Mouse (Mus musculus) midbrain, embryonic 14.5 days (tissue): Measurements from ENCODE around the gene Erbin. TPM values are rescaled to one million over a fixed set of nuclear protein-coding genes. Genes with fewer than 3 reads are reported as not detected.

Source experiments
- ATAC-seq: fragments of 200-750 bp; cut with Nextera tagmentation; 2 replicates; pipeline ENCODE4 v1.8.0; 2017; ENCODE audit warnings: moderate number of reproducible peaks, moderate library complexity; ENCODE audit not compliant: low FRiP score, low TSS enrichment
- DNase-seq: peaks from one replicate; pipeline ENCODE4 v3.0.0-alpha.2; 2015
- H3K27ac ChIP-seq: fragments of 300-500 bp; sonication (generic); replicated peaks from 2 replicates; pipeline ENCODE4 v1.5.1; 2014; ENCODE audit warnings: mild to moderate bottlenecking, low read depth, low read length, moderate library complexity
- H3K27me3 ChIP-seq: fragments of 300-500 bp; sonication (generic); 2 replicates; pipeline ENCODE4 v1.6.1; 2014; ENCODE audit warnings: low read length, control low read depth, mixed read lengths; ENCODE audit not compliant: control insufficient read depth, insufficient read depth
- H3K36me3 ChIP-seq: fragments of 300-500 bp; sonication (generic); 2 replicates; pipeline ENCODE4 v1.6.1; 2014; ENCODE audit warnings: low read length, control low read depth; ENCODE audit not compliant: control insufficient read depth, insufficient read depth
- H3K4me1 ChIP-seq: fragments of 300-500 bp; sonication (generic); 2 replicates; pipeline ENCODE4 v1.6.1; 2014; ENCODE audit warnings: mild to moderate bottlenecking, antibody characterized with exemption, low read length, control low read depth; ENCODE audit not compliant: control insufficient read depth, insufficient read depth
- H3K4me2 ChIP-seq: fragments of 300-500 bp; sonication (generic); 2 replicates; pipeline ENCODE4 v1.6.1; 2014; ENCODE audit warnings: mild to moderate bottlenecking, low read length, moderate library complexity
- H3K4me3 ChIP-seq: fragments of 300-500 bp; sonication (generic); replicated peaks from 2 replicates; pipeline ENCODE4 v1.5.1; 2014; ENCODE audit warnings: low read depth, low read length
- H3K9ac ChIP-seq: fragments of 300-500 bp; sonication (generic); replicated peaks from 2 replicates; pipeline ENCODE4 v1.6.1; 2014; ENCODE audit warnings: mild to moderate bottlenecking, low read length, moderate library complexity
- H3K9me3 ChIP-seq: fragments of 300-500 bp; sonication (generic); 2 replicates; pipeline ENCODE4 v1.6.1; 2016; ENCODE audit warnings: low read length, control low read depth, mixed read lengths; ENCODE audit not compliant: control insufficient read depth
- WGBS: fragments of 180-500 bp; shearing (Covaris S2); extraction: QIAGEN DNeasy Blood & Tissue Kit; methylation state at CpG from one replicate; pipeline ENCODE4 v1.1.7; 2014; 5-methylcytosine and 5-hydroxymethylcytosine counted together
- polyA plus RNA-seq: library from polyadenylated mRNA; unstranded; fragments of >200 nt; fragmentation: Nextera tagmentation; extraction: Ambion mirVana; gene quantifications from 2 replicates; pipeline ENCODE4 v1.2.1, GENCODE M21; 2014

Erbin gene
- polyA plus RNA-seq, 1 experiment from 2014 or later = 21.7 TPM

DNA sequence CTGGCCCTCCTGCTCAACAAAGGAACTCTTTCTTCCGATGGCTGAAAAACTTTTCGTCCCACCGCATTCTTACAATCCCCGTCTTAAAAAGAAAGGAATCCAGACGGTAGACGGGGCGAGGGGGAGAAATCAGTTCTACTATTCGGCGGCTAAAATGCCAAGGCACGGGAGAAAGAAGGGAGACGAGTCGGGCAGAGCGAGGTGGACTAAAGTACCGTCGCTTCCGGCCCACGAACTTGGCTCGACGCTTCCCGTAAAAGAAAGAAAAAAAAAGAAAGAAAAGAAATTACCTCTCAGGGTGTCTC is 406 bp downstream of the Erbin start:
- Histone ChIP-seq H3K4me1 (peaks cover 27% of the 10 kb centered on the region), H3K9me3 (no peaks in the 10 kb centered on the region), H3K4me2 (peak overlapping the region; percentile 88), H3K4me3 (peak overlapping the region; percentile 88), H3K36me3 (no peaks in the 10 kb centered on the region), H3K9ac (peak overlapping the region; percentile 99), H3K27ac (peak overlapping the region; percentile 100), H3K27me3 (peaks cover 8% of the 10 kb centered on the region; the same call in 1 of the 2 replicates)
- no peak for ATAC-seq
- WGBS = under 1% methylated on average over 19 of the region's 20 CpGs
- DNase-seq = no peak

DNA sequence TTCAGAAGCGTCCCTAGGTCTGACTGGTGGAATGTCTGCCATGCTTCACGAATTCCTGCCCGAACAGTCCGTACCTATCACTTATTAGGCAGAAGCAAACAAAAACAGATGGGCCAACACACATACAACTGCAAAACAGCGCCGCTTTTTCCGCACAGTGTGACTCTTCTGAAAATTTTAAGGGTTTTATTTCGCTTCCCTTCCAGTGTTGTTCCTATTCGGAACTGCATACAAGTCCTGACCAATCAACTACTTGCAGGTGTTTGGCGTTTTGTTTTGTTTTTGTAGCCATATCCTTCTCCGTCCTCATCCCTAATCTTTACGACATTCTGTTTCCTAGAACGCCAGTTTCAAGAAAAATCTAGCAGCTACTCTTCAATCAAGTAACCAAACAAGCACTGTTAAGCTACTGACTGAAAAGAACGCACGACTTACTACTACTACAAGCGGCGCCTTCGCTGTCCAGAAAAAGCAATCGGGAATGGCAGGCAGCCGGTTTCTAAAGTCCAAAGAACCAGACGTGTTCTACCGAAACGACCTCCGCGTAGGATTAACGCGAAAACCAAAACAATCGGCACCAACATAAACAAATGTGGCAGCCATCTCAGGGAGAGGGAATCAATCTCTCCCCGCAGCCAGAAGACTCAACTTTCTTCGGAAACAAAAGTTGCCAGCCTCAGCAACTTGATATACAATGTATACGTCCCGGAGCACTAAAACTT is 919 bp downstream of the Erbin start:
- Histone ChIP-seq H3K4me1 (peaks cover 27% of the 10 kb centered on the region), H3K4me2 (peak overlapping the region; percentile 88), H3K9ac (peak overlapping the region; percentile 99), H3K27ac (peak overlapping the region; percentile 100), H3K27me3 (peaks cover 8% of the 10 kb centered on the region; the same call in 1 of the 2 replicates), H3K9me3 (no peaks in the 10 kb centered on the region), H3K36me3 (no peaks in the 10 kb centered on the region), H3K4me3 (peak overlapping the region; percentile 88)
- DNase-seq (peak; percentile 51), ATAC-seq (no peak)
- under 1% methylated on average over 32 of the region's 32 CpGs for WGBS

DNA sequence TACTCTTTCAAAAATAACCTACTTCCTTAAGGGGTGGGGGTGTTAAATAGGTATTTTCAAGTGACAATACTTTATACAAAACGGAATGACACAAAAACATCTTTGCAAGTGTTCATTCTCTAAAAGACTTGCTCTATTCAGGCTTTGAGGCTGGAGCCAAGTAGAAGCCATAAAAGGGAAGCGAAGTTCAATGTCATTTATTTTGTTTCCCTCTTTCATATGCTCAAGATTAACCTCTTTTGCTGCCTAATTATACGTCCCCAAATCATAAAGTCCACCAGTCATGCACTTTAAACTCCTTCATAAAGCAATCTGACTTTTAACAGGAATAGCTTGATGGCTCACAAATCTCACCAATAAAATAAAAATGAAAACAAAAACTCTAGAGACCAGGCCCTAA is 1.9 kb downstream of the Erbin start:
- no peak for DNase-seq

DNA sequence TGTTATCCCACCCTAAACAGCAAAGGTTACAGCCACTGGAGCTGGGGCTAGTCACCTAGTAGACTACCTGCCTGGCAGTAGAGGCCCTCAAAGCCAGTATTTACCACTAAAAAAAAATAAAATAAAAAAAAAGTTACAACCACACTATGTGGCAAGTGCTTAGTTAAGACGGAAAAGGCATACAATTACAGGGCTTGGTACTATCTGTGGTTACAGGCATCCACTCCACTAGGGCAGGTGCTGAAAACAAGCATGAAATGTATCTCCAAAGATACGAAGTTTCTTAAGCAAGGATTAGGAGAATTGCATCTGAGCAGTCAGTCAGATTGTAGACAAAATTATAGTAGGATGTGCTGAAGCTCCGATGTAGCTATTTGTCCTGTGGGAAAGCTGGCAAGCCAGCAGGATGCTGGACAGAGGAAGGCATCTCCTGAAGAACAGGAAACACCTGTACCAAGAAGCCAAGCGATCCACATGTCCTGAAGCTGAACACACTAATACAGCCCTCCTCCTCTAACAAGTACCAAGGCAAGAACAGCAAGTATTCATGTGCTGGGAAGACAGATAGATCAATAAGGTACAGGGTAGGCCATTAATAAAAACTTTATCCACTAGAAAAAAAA is 6.1 kb downstream of the Erbin start:
- DNase-seq = no peak
- no peak overlapping the region for H3K4me2 ChIP-seq
- no peak overlapping the region for H3K27ac ChIP-seq
- H3K4me3 ChIP-seq = no peak overlapping the region
- no peak for ATAC-seq
- no peaks in the 10 kb centered on the region for H3K36me3 ChIP-seq
- WGBS = 86% methylated on average over 4 of the region's 4 CpGs
- H3K9me3 ChIP-seq = no peaks in the 10 kb centered on the region
- no peak overlapping the region for H3K9ac ChIP-seq
- no peaks in the 10 kb centered on the region for H3K27me3 ChIP-seq
- peaks cover 14% of the 10 kb centered on the region for H3K4me1 ChIP-seq

More for the DNA sequence above, 1.9 kb downstream of the Erbin start:
- ATAC-seq = no peak
- Histone ChIP-seq H3K36me3 (no peaks in the 10 kb centered on the region), H3K9me3 (no peaks in the 10 kb centered on the region), H3K9ac (peak overlapping the region; percentile 39; the same call in 1 of the 2 replicates), H3K4me2 (peak overlapping the region; percentile 88), H3K4me3 (peak overlapping the region; percentile 88), H3K27ac (no peak overlapping the region), H3K27me3 (peaks cover 3% of the 10 kb centered on the region; the same call in 1 of the 2 replicates), H3K4me1 (peaks cover 27% of the 10 kb centered on the region)
- WGBS = 22% methylated on average over 3 of the region's 3 CpGs

DNA sequence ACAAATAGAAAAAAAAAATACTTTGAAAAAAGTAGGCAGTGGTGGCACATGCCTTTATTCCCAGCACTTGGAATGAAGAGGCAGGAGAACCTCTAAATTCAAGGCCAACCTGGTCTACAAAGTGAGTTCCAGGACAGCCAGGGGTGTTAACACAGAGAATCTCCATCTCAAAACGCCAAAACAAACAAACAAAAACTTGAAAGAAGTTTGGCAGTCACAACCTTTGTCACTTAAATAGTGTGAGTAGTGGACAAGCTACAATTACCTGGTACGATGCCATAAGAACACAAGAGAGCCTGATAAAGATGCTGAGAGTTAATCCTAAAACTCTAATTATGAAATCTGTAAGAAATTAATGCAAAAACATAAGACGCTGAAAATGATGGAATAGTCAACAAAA is 8.0 kb downstream of the Erbin start:
- DNase-seq (no peak), ATAC-seq (no peak)
- H3K27me3 ChIP-seq = no peaks in the 10 kb centered on the region
- H3K9me3 ChIP-seq = no peaks in the 10 kb centered on the region
- no peak overlapping the region for H3K4me2 ChIP-seq
- H3K36me3 ChIP-seq = no peaks in the 10 kb centered on the region
- WGBS = 88% methylated on average over 3 of the region's 3 CpGs
- H3K4me1 ChIP-seq = 0 out of 2 replicates have a peak, but pooled peaks cover 6% of the 10 kb centered on the region
- no peak overlapping the region for H3K9ac ChIP-seq
- H3K4me3 ChIP-seq = no peak overlapping the region
- H3K27ac ChIP-seq = no peak overlapping the region

DNA sequence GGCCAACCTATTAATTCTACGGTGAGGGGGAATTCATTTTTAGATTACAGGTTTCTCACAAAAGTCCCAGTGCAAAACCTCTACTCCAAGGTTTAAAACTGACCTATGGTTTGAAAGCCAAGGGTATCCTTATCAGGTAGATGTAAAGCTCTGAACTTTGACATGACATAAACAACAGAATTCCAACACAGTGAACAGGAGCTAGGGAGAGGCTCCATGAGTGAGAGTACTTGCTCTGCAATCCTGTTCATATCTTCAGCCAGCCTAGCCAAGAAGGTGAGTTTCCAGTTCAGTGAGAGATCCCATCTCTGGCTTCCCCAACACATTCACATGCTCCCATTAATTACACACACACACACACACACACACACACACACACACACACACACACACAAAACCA is 9.7 kb downstream of the Erbin start:
- no peak for ATAC-seq
- H3K27ac ChIP-seq = no peak overlapping the region
- no peaks in the 10 kb centered on the region for H3K4me1 ChIP-seq
- H3K9ac ChIP-seq = no peak overlapping the region
- no peak overlapping the region for H3K4me2 ChIP-seq
- DNase-seq = no peak
- no peaks in the 10 kb centered on the region for H3K36me3 ChIP-seq
- WGBS = 92% methylated on average over 1 of the region's 1 CpGs
- no peaks in the 10 kb centered on the region for H3K27me3 ChIP-seq
- H3K4me3 ChIP-seq = no peak overlapping the region
- H3K9me3 ChIP-seq = no peaks in the 10 kb centered on the region

DNA sequence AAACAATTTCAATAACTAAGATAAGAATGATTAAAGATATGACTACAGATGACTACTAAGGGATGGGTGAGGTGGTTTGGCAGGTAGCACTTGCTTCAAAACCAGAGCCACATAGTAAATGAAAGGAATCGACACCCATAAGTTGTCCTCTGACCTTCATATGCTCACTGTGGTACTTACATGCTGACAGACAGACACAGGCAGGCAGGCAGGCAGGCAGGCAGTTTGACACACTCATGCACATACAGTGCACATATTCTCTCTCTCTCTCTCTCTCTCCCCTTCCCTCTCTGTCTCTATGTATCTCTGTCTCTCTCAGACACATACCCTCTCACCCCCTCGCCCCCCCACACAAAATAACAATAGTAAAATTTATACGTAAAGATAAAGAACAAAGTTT is 10.4 kb downstream of the Erbin start:
- Histone ChIP-seq H3K9ac (no peak overlapping the region), H3K36me3 (no peaks in the 10 kb centered on the region), H3K27me3 (no peaks in the 10 kb centered on the region), H3K4me1 (no peaks in the 10 kb centered on the region), H3K4me3 (no peak overlapping the region), H3K9me3 (no peaks in the 10 kb centered on the region), H3K4me2 (no peak overlapping the region), H3K27ac (no peak overlapping the region)
- ATAC-seq (no peak), DNase-seq (no peak)
- WGBS = 90% methylated on average over 3 of the region's 3 CpGs

DNA sequence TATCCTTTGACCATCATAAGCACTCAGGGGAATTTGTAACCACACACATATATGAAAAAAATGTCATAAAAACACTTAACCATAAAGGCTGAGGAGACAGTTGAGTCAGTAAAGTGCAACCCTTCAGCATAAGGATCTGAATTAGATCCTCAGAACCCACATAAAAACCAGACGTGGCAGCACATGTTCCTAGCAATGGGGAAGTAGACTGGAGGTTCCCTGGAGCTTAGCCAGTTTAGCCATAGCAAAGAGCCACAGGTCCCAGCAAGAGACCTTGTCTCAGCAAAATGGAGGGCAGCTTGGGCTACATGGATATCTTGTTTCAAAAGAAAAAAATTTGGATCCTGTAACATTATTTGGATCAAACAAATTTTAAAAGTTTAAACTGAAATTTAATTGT is 20.3 kb downstream of the Erbin start:
- DNase-seq (no peak), ATAC-seq (no peak)
- Histone ChIP-seq H3K27me3 (no peaks in the 10 kb centered on the region), H3K36me3 (no peaks in the 10 kb centered on the region), H3K9me3 (0 out of 2 replicates have a peak, but pooled peaks cover 3% of the 10 kb centered on the region), H3K27ac (no peak overlapping the region), H3K4me1 (no peaks in the 10 kb centered on the region), H3K4me3 (no peak overlapping the region), H3K9ac (no peak overlapping the region), H3K4me2 (no peak overlapping the region)
- WGBS = 97% methylated on average over 1 of the region's 1 CpGs

DNA sequence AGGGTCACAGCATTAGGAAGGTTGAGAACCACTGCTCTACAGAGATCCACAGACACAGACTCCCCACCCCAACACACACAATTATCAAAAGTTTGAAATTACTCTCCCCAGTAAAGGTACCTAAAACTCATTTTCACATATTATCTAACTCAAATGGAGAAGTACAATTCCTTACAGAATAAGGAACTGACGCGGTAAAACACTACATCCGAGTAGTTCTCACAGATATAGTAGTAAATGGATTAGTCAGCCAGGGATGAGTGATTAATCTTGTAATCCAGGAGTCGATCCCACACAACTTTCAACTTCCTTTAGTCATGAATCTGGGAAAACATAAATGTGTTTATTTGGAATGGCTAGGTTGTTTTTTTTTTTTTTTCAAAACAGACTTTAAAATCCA is 22.7 kb downstream of the Erbin start:
- H3K27me3 ChIP-seq = no peaks in the 10 kb centered on the region
- no peaks in the 10 kb centered on the region for H3K36me3 ChIP-seq
- no peak for DNase-seq
- no peak overlapping the region for H3K27ac ChIP-seq
- ATAC-seq = no peak
- H3K9me3 ChIP-seq = 0 out of 2 replicates have a peak, but pooled peaks cover 3% of the 10 kb centered on the region
- no peak overlapping the region for H3K4me2 ChIP-seq
- H3K9ac ChIP-seq = no peak overlapping the region
- no peak overlapping the region for H3K4me3 ChIP-seq
- no peaks in the 10 kb centered on the region for H3K4me1 ChIP-seq
- 98% methylated on average over 4 of the region's 4 CpGs for WGBS
